Mouse (Mus musculus) WW6 (cell line): ENCODE measurements around the gene Tex37.

Experiments used
- DNase-seq: peaks from one replicate; pipeline ENCODE4 v3.0.0-alpha.2; 2013; ENCODE audit warnings: low read depth, low spot score

Gene Tex37

GRCm38 (mm10) chr6:70887993-70888392, 30.7 kb downstream of the Tex37 start:
- DNase-seq: no peak

- peak; percentile 33 for DNase-seq
Measured at GRCm38 (mm10) chr6:70880714-70881304, 37.9 kb downstream of the Tex37 start.

GRCm38 (mm10) chr6:70875017-70875416, 43.7 kb downstream of the Tex37 start:
- no peak for DNase-seq

- peak; percentile 11 for DNase-seq
Measured at GRCm38 (mm10) chr6:70874035-70874775, 44.5 kb downstream of the Tex37 start.

- no peak for DNase-seq
Measured at GRCm38 (mm10) chr6:70872570-70872969, 46.2 kb downstream of the Tex37 start.

- no peak for DNase-seq
Measured at GRCm38 (mm10) chr6:70872128-70872527, 46.6 kb downstream of the Tex37 start.

GRCm38 (mm10) chr6:70871511-70871980, 47.2 kb downstream of the Tex37 start:
- DNase-seq: no peak

GRCm38 (mm10) chr6:70867297-70867696, 51.4 kb downstream of the Tex37 start:
- DNase-seq: no peak

GRCm38 (mm10) chr6:70866761-70867160, 52.0 kb downstream of the Tex37 start:
- DNase-seq: no peak

GRCm38 (mm10) chr6:70864285-70864684, 54.4 kb downstream of the Tex37 start:
- DNase-seq: no peak
